Mouse (Mus musculus): Measurements from ENCODE around the gene Scin. TPM values are rescaled to one million over a fixed set of nuclear protein-coding genes. Genes with fewer than 3 reads are reported as not detected.
A peak's percentile ranks its signal among the peaks of the same experiment; 100 is the strongest.
"Not testable (repeated sequence)": the region's sequence is repeated elsewhere in the genome, so short reads cannot be mapped to it uniquely, and the experiment has no call there.

Scin gene
- total RNA-seq (2021), result under 1 TPM in 1 of 2 experiments, not detected in 1; 0.18 TPM
- long read RNA-seq, experiment 1, result 0 reads
- long read RNA-seq, experiment 2, result 0 reads

- DNase-seq (ENCODE audit: low spot score in 2 of 2), result no peak
- intact Hi-C loops (cut with DNase I), result no loop called here
These were observed at the start of gene Scin for GRCm38 (mm10) chr12:40133573-40134271. Gene Scin, minus strand, starts transcription at chr12:40134228.

GRCm38 (mm10) chr12:40177089-40177488 is 43.1 kb upstream of the Scin start:
- intact Hi-C loops (cut with DNase I), result no loop called here
- DNase-seq (ENCODE audit: low spot score in 2 of 2), result no peak

- no peak for DNase-seq (ENCODE audit: low spot score in 2 of 2)
- intact Hi-C loops (cut with DNase I), result no loop called here
These were observed 42.1 kb upstream of the Scin start for GRCm38 (mm10) chr12:40176158-40176557.

- not testable (repeated sequence) for DNase-seq (ENCODE audit: low spot score in 2 of 2)
These were observed 41.1 kb upstream of the Scin start for GRCm38 (mm10) chr12:40175171-40175570.

GRCm38 (mm10) chr12:40171637-40172036 is 37.6 kb upstream of the Scin start:
- no peak for DNase-seq (ENCODE audit: low spot score in 2 of 2)
- intact Hi-C loops (cut with DNase I), result no loop called here

More at GRCm38 (mm10) chr12:40175171-40175570, 41.1 kb upstream of the Scin start:
- intact Hi-C loops (cut with DNase I), result not testable (repeated sequence)

GRCm38 (mm10) chr12:40169675-40170074 is 35.6 kb upstream of the Scin start:
- intact Hi-C loops (cut with DNase I), result loop anchor here (10.0 kb wide), 1 partner anchor 505 kb away; no protein-coding TSS in a partner anchor
- DNase-seq (ENCODE audit: low spot score in 2 of 2), result no peak

GRCm38 (mm10) chr12:40164621-40165020 is 30.6 kb upstream of the Scin start:
- intact Hi-C loops (cut with DNase I), result loop anchor here (1.0 to 10.0 kb wide), 3 partner anchors 82 to 654 kb away; no protein-coding TSS in a partner anchor

GRCm38 (mm10) chr12:40160777-40161176 is 26.7 kb upstream of the Scin start:
- no peak for DNase-seq (ENCODE audit: low spot score in 2 of 2)
- intact Hi-C loops (cut with DNase I), result loop anchor here (10.0 kb wide), 1 partner anchor 496 kb away; no protein-coding TSS in a partner anchor

More at GRCm38 (mm10) chr12:40164621-40165020, 30.6 kb upstream of the Scin start:
- DNase-seq (ENCODE audit: low spot score in 2 of 2), result peak; percentile 21 to 52

- intact Hi-C loops (cut with DNase I), result no loop called here
- no peak for DNase-seq (ENCODE audit: low spot score in 2 of 2)
These were observed 20.2 kb upstream of the Scin start for GRCm38 (mm10) chr12:40154188-40154587.

GRCm38 (mm10) chr12:40152353-40153069 is 18.5 kb upstream of the Scin start:
- intact Hi-C loops (cut with DNase I), result no loop called here
- no peak for DNase-seq (ENCODE audit: low spot score in 2 of 2)

- intact Hi-C loops (cut with DNase I), result no loop called here
- DNase-seq (ENCODE audit: low spot score in 2 of 2), result no peak
These were observed 13.3 kb upstream of the Scin start for GRCm38 (mm10) chr12:40147319-40147718.

GRCm38 (mm10) chr12:40146510-40146909 is 12.5 kb upstream of the Scin start:
- intact Hi-C loops (cut with DNase I), result no loop called here
- no peak for DNase-seq (ENCODE audit: low spot score in 2 of 2)

- intact Hi-C loops (cut with DNase I), result no loop called here
- no peak for DNase-seq (ENCODE audit: low spot score in 2 of 2)
These were observed 6.7 kb upstream of the Scin start for GRCm38 (mm10) chr12:40140706-40141105.

GRCm38 (mm10) chr12:40139484-40140245 is 5.6 kb upstream of the Scin start:
- DNase-seq (ENCODE audit: low spot score in 2 of 2), result no peak
- intact Hi-C loops (cut with DNase I), result no loop called here

- DNase-seq (ENCODE audit: low spot score in 2 of 2), result no peak
- intact Hi-C loops (cut with DNase I), result no loop called here
These were observed 501 bp upstream of the Scin start for GRCm38 (mm10) chr12:40134529-40134928.

GRCm38 (mm10) chr12:40133194-40133572 is 845 bp downstream of the Scin start:
- intact Hi-C loops (cut with DNase I), result no loop called here
- no peak for DNase-seq (ENCODE audit: low spot score in 2 of 2)

GRCm38 (mm10) chr12:40118872-40119271 is 15.2 kb downstream of the Scin start:
- intact Hi-C loops (cut with DNase I), result no loop called here
- no peak for DNase-seq (ENCODE audit: low spot score in 2 of 2)

GRCm38 (mm10) chr12:40117045-40117444 is 17.0 kb downstream of the Scin start:
- no peak for DNase-seq (ENCODE audit: low spot score in 2 of 2)
- intact Hi-C loops (cut with DNase I), result no loop called here

- intact Hi-C loops (cut with DNase I), result no loop called here
- DNase-seq (ENCODE audit: low spot score in 2 of 2), result no peak
These were observed 17.8 kb downstream of the Scin start for GRCm38 (mm10) chr12:40116214-40116613.

- intact Hi-C loops (cut with DNase I), result no loop called here
- no peak for DNase-seq (ENCODE audit: low spot score in 2 of 2)
These were observed 19.1 kb downstream of the Scin start for GRCm38 (mm10) chr12:40114883-40115282.
